Mouse (Mus musculus): ENCODE measurements around the gene Phldb3.
A peak's percentile ranks its signal among the peaks of the same experiment; 100 is the strongest.

The Phldb3 gene

DNA sequence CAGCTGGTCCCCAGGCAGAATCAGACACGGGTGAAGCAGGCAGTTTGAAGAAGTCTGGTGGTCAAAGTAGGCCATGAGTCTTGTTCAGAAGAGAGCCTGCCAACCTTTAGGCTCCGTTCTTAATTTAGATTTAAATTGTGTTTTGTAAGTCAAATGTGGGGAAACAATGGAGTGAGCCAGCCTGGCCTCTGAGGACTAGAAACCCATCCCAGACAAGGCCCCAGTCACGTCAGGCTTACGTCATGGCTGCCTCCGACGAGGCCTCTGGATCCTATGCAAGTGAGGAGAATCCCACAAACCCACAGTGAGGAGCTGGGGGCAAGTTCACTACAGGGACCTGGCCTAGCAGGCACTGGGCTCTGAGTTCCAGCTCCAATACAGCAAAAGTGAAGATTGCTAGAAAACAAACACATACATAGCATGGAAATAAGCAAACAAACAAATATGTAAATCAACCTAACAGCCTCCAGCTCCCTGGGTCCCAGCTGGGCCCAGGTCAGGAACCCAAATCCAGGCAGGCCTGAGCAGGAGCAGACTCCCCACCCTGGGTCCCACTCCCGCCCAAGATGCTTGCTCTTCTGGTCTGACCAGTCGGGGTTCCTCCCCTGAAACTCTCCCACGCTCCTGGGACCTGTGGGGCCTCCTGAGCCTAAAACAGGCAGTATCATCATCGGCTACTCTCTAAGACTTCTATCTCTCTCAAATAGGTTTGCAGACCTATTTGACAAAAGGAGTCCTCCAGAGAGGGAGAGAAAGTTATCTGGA, 19.7 kb downstream of the Phldb3 start:
- no peak for DNase-seq (ENCODE audit: extremely low spot score, low spot score)

DNA sequence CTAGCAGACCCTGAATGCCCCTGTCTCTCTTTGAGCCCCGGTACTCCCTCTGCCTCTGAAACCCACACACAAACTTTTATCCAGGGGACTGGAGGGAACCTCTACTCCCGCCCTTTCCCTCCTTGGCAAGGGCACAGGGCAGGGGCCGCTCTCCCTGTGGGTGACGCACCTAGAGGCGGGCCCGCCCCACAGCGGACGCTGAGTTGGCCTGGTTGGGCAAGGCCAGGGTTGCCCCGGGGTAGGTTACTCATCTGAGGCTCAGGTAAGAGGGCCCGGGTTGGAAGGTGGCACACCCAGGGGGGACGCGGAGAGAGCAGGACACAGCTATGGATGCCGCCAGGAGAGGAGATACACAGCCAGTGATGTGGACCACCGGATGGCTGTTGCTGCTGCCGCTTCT, 25.7 kb downstream of the Phldb3 start, which contains the start of gene Lypd3:
Lypd3 (plus strand) TSS at position 287 of the 400 bp plus-strand sequence.
- no peak for DNase-seq (ENCODE audit: extremely low spot score, low spot score)

DNA sequence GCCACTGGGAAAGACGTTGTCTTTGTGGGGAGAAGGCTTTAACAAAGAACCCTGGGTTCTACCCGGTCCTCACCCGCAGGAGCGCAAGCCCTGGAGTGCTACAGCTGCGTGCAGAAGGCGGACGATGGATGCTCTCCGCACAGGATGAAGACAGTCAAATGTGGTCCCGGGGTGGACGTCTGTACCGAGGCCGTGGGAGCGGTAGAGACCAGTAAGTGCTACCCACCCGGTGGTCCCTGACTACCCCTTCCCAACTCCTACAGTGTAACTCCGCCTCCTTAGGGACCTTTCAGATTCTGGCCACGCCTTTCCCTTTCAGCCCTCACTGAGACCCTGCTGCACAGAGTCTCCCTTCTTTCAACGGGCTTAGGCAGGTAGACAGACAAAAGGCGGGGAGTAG, 26.5 kb downstream of the Phldb3 start:
- peak; percentile 30 for DNase-seq (ENCODE audit: extremely low spot score, low spot score)

DNA sequence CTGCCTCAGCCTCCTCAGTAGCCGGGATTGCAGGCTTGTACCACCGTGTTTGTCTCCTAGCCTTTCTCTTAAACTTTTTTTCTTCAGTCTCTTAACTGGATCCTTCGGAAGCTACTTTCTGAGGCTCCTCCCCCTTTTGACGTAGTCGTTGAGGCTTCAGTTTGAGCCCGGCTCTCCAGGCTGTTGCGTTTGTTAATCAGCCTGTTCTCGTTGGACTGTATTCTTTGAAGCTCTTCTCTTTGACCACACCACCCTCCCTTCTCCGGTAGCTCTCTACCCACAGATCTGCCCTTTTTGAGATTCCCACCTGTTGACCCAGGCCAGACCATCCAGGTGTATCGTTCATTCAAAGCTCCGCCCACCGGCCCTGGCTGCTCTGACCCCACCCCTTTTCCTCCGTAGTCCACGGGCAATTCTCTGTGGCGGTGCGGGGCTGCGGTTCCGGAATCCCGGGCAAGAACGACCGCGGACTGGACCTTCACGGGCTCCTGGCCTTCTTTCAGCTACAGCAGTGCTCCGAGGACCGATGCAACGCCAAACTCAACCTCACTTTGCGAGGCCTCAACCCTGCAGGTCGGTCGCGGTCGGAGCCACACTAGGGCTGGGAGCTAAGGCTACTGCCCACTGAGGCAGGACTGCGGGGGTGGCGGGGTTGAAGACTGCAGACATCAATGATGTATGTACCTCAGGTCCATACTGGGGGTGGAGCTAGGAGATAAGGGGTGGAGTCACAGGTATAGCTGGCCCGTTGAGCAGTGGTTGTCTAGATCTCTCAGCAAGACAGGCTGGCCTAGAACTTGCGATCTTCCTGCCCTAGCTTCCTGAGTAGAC, 27.7 kb downstream of the Phldb3 start:
- no peak for DNase-seq (ENCODE audit: extremely low spot score, low spot score)

DNA sequence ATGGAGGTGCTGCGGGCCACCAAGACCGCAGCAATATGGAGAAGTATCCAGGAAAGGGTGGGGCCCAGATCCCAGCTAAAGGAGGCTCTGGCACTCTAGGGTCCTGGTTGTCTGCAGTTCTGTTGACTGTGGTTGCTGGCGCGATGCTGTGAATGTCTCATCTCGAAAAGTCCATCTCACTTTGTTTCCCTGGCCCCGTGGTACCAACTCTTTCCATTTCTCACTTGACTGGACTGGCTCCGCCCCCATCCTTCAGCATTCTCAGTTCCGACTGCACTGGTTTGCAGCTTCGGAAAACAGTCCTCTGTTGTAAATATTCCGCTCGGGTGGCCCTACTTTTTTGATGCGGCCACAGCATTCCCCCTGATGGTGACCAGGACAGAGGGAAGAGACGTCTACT, 29.9 kb downstream of the Phldb3 start:
- no peak for DNase-seq (ENCODE audit: extremely low spot score, low spot score)

DNA sequence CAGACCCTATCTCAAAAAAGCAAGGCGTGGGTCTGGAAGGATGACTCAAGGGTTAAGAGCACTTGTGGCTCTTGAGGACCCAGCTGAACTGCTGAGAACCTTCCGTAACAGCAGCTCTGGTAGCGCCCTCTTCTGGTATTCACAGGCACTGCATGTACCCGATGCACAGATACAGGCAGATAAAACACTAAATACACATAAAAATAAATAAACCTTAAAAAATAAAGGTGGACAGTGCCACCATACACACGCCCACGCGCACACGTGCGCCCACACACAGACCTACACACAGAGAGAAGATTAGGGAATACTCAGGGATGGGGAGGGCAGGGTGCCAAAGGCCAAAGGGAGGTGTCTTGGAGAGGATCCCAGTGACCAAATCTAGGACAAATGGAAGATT, 31.9 kb downstream of the Phldb3 start:
- DNase-seq (ENCODE audit: extremely low spot score, low spot score), result peak; percentile 62

DNA sequence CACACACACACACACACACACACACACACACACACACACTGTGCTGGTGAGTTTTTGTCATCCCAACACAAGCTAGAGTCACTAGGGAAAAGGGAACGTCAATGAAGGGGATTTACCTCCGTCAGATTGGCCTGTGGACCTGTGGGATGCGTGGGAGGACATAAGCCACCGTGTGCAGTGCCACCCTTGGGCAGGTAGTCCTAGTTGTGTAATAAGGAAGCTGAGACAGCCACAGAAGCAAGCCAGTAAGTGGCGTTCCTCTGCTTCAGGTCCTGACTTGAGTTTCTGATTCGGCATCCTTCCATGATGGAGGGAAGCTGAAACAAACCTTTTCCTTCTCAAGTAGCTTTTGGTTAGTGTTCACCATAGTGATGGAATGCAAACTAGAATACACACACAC, 33.9 kb downstream of the Phldb3 start:
- no peak for DNase-seq (ENCODE audit: extremely low spot score, low spot score)

DNA sequence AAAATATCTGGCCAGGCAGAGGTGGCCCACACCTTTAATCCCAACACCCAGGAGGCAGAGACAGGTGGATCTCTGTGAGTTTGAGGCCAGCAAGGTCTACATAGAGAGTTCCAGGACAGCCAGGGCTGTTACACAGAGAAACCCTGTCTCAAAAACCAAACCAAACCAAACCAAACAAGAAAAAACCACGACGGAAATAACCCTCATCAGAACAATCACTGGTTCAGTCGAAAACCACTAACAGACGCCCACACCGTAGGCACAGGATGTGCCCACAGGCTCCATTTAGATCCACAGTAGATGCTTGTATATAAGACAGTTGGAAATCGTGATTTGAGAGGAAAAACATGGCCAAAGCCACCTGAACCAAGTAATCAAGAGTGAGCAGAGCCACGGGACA, 34.4 kb downstream of the Phldb3 start:
- DNase-seq (ENCODE audit: extremely low spot score, low spot score), result no peak

DNA sequence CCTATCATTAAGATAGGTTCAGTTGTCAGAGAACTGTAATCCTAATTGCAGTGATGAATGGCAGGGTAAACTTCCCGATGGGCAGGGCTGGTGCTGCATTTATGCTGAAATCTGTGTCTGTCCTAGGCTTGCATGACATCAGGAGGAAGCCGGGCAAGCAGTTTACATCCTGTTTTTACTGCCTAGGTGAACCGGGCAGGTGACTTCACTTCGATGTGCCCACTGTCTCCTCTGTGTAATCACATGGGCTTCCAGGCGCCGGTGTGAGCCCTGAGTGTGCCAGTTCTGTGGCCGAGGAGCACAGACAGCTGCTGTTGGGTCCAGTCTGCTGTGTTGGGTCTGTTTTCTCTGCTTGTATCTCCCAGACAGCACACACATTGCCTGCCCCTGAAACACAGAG, 35.9 kb downstream of the Phldb3 start:
- DNase-seq (ENCODE audit: extremely low spot score, low spot score), result no peak

DNA sequence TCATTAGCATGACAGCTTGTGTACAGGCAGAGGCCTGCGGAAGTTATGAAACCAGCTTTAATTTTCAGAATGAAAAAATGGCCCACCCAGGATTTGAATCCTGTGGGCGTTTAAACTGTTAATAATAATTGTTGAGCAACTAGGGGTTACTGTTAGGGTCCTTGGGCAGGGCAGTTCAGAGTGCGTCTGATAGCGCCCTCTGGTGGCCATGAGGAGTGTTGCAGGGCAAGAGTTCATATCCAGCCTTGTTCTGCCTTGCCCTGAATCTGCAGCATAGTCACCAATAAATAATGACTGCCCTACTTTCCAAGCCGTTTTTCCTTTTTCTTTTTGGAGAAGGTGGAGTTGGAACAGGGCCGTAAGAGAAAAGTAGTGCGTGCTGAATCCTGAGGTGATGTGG, 43.1 kb downstream of the Phldb3 start:
- peak; percentile 68 for DNase-seq (ENCODE audit: extremely low spot score, low spot score)

DNA sequence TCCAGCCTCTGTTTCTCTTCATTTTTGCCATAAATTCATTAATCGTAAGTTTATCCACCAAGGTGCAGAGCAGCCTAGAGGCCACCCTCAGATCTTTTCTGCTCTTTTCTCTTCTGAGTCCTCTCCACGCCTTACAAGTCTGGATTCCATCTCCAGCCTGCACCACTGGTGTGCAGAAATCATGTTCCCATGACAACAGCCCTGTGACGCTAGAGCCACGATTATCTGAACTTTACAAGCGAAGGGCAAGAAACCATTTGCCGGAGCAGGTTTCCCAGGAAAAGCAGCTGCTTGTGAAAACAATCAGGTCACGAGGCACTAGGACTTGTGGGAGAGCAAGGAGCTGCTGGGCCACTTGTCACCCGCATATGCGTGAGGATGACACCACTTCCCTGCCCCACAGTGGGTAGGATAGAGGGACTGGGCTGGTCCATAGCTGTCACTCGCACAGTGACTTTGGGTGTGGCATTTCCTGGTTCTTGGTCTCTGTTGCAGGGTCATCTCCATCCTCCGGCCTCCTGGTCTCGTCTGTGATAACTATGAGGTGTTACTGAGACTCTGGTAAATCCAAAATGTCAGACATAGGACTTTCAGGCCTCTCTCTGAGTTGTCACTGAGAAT, 49.3 kb downstream of the Phldb3 start:
- DNase-seq (ENCODE audit: extremely low spot score, low spot score), result no peak

DNA sequence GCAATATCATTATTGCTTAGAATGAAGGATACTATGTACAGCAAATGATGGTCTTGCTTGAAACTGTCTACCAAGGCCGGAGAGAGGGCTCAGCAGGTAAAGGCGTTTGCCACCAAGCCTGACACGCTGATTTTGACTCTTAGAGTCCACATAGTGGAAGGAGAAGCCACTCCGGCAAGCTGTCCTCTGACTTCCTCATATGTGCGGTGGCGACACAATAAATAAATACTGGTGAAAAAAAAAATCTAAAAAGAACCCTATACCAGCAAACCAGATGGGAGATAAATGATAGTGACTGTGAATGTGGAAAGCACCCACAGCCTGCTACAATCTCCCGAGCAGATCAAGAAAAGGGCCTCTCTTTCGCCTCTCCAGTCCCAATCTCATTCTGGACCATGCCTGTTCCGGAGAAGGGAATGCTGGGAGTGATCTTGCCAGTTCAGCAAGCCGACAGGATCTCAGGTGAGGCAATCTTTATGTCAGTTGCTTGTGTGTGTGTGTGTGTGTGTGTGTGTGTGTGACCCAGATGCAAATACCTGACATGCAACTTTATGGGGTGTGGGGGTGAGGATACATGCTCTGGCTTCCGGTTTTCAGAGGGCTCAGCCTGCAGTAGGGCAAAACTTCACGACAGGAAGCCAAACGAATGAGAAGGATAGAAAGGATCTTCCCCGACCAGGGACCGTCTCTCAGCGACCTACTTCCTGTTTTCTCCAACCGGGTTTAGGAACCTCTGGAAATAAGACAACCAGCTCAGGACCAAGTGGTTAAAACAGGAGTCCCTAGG, 50.7 kb downstream of the Phldb3 start:
- DNase-seq (ENCODE audit: extremely low spot score, low spot score), result no peak

DNA sequence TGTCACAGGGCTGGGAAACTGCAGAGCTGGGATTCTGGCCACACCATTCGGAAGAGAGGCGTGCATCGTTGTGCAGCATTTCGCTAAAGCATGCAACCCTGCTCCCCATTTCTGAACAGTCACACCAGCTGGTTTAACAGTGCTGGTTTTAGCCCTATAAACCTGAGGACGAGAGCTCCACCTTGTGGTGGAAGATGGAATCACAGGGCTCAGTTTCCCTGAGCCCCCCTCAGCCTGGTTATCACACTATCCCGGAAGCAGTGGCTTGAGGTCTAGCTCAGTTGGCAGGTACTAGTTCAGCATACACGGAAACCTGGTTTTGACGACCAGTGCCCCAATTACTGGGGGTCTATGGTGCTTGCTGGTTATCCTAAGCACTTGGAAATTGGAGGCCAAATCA, 52.0 kb downstream of the Phldb3 start:
- DNase-seq (ENCODE audit: extremely low spot score, low spot score), result peak; percentile 83

DNA sequence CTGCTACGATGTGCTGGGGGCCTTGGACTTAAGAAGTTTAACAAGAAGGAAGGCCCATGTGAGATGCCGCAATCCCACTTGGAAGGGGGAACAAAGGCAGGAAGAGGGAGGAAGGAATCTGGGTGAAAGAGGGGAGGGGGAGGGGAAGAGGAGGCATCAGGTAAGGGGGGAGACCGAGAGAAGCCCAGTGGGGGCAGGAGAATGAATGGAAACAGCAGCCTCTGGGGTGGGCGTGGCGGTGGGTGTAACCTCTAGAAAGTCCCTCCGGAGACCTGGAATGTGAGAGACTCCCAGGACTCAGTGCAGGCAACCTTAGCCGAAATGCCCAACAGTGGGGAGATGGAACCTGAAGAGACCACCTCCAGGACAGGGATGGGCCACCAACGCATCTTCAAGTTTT, 53.7 kb downstream of the Phldb3 start:
- no peak for DNase-seq (ENCODE audit: extremely low spot score, low spot score)

DNA sequence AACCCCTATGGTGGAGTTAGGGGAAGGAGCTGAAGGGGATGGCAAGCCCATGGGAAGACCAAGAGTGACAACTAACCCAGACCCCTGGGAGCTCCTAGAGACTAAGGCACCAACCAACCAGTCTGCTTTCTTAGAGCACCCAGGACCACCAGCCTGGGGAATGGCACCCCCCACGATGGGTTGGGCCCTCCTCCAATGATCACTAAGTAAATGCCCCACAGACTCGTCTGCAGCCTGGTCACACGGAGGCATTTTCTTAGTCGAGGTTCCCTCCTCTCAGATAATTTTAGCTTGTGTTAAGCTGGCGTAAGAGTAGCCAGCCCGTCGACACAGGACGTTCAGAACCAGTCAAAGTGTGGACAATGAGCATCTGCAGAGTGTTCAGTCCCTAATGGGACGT, 54.4 kb downstream of the Phldb3 start:
- DNase-seq (ENCODE audit: extremely low spot score, low spot score), result no peak

DNA sequence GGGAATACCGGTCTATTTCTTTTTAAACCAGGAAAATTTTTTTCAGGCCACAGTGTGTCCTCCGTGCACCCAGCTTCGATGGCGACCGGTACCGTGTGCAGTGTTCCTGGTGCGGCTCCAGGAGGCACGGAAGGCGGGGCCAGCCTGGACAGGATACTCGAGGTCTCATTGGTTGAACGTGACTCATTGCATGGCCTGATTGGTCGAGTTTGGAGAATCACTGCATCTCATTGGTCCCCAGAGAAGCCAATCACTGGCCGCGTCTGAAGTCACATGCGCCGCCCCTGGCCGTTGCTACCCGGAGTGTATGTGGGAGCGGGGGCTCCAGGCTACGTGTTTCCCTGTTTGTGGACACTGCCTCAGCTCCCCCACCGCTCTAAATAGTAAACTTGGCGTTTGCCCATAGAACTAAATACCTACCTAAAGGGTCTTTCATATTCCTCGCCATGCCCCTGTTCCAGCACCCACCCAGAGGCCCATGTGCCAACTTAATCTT, 61.4 kb downstream of the Phldb3 start:
- DNase-seq (ENCODE audit: extremely low spot score, low spot score), result no peak

DNA sequence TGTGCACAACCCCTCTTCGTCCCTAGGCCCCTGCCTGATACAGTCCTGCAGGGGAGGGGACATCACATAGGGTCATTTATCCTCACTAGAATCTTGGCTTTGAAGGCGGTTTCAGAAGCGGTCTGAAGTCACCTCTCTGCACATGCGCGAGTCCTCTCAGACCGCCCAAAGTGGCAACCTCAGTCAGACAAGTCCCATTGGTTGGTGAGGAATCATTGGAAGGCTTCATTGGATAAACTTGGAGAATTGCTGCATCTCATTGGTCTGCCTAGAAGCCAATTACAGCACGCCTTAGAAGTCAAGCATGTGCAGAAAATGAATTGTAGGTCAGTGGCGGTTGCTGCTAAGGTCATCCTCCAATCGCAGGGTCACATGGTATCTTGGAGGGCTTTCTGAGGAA, 66.0 kb downstream of the Phldb3 start, which contains the start of gene Tex101:
Tex101 (minus strand) TSS at position 101 of the 400 bp plus-strand sequence.
- DNase-seq (ENCODE audit: extremely low spot score, low spot score), result no peak

Measured in neural tube, embryonic 10.5 days (tissue).